Mouse (Mus musculus) skeletal muscle tissue, adult 2 months (tissue): ENCODE data around the gene Klk14.

Source experiments
- DNase-seq: peaks from one replicate; pipeline ENCODE4 v3.0.0-alpha.2; 2012; ENCODE audit warnings: low read depth, low spot score

Klk14 gene

GRCm38 (mm10) chr7:43713741-43714351 is 23.6 kb downstream of the Klk14 start:
- no peak for DNase-seq
